Mouse (Mus musculus) retina, postnatal 1 day (tissue): ENCODE results near the gene Zfp853.
A peak's percentile ranks its signal among the peaks of the same experiment; 100 is the strongest.

Experiments used
- DNase-seq: peaks from one replicate; pipeline ENCODE4 v3.0.0-alpha.2; 2012

Zfp853 gene

DNA sequence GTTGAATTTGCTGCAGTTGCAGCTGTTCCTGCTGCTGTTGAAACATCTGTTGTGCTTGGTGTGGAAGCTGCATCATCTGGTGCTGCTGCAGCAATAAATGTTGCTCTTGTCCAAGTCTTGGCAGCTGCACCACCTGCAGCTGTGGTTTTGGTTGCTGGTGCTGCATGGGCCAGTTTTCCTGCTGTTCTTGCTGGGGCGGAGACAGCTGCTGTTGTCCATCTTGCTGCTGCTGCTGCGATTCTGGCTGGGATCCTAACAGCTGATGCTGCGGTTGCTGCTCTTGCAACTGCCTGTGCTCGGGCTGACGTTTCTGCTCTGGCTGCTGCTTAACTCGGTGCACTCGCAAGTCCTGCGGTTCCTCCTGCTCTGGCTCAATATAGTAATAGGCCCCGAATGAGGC is 4.1 kb downstream of the Zfp853 start:
- DNase-seq = no peak

DNA sequence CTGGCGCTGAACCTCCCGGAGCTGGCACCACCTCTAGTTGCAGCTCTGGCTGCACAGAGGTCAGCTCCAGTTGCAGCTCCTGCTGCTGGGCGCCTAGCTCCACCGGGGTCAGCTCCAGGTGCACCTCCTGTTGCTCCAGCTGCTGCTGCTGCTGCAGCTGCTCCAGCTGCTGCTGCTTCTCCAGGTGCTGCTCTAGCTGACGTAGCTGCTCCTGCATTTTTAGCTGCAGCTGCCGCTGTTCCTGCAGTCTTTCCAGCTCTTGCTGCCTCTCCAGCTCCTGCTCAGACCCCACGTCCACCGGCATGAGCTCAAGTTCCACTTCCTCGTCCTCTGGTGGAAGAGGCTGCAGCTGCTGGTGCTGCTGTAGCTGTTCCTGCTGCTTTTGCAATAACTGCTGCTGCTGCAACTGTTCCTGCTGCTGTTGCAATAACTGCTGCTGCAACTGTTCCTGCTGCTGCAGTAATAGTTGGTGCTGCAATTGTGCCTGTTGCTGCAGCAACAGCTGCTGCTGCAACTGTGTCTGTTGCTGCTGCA is 5.0 kb downstream of the Zfp853 start:
- DNase-seq = no peak

DNA sequence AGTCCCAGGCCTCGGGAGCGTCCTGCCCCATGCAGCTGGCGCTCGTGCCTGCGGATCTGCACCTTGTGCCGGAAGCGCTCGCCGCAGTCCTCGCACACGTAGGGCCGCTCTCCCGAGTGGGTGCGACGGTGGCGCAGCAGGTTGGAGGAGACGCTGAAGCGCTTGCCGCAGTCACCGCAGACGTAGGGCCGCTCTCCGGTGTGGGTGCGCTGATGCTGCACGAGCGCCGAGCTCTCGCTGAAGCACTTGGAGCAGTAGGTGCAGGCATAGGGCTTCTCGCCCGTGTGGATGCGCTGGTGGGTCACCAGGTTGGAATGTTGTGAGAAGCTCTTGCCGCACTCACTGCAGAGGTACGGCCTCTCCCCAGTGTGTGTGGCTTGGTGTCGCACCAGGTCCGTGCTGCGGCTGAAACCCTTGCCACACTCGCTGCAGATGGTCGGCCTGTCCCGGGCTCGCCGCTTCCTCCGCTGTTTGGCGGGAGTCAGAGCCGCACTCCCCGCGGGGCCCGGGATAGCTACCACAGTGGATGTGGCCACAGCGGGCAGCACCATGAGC is 5.6 kb downstream of the Zfp853 start:
- DNase-seq = peak; percentile 32

DNA sequence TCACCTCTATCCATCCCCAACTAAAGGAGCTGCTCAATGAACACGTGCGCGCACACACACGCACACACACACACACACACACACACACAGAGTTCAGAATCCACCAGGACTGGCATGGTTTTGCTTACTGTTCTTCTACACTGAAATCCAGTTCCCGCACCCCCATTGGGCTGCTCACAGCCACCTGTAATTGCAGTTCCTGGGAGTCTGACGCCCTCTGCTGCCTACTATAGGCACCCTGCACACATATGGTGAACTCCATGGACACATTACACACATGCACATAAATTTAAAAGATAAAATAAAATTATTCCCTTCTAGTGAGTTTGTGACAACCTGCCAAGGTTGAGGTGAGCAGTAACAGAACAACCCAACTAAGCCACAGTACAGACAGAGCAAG is 8.7 kb downstream of the Zfp853 start:
- no peak for DNase-seq

DNA sequence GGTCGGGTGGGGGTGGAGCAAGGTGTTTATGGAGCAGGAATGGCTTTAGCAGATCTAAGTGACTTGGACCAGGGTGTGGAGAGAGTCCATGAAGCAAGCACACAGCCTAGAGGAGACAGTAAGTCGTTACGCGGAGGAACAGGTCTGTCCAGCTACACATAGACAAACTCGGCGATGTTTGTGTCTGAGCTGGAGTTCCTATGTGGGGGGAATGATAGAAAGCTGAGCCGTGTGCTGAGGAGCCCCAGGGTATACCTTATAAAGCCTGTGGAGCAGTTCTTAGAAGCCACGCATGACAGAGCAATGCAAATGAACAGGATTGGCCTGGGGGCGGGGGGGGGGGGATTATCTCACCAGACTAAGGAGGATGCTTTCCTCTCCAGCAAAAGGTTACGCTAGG is 14.2 kb downstream of the Zfp853 start:
- DNase-seq = peak; percentile 41

DNA sequence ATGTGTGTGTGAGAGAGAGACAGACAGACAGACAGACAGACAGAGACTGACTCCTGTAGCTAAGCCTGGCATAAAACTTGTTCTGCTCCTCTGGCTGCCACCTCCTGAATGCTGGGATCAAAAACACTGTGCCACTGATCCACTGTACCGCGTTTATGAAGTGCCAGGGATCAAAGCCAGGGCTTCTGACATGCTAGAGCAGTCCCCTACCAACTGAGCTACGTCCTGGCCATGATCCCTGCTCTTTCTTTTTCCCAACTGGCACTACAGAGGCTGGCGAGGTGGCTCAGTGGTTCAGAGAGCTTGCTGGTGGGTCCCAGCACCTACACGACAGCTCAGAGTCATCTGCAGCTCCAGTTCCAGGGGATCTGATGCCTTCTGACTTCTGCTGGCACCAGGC is 17.7 kb downstream of the Zfp853 start:
- DNase-seq = no peak

DNA sequence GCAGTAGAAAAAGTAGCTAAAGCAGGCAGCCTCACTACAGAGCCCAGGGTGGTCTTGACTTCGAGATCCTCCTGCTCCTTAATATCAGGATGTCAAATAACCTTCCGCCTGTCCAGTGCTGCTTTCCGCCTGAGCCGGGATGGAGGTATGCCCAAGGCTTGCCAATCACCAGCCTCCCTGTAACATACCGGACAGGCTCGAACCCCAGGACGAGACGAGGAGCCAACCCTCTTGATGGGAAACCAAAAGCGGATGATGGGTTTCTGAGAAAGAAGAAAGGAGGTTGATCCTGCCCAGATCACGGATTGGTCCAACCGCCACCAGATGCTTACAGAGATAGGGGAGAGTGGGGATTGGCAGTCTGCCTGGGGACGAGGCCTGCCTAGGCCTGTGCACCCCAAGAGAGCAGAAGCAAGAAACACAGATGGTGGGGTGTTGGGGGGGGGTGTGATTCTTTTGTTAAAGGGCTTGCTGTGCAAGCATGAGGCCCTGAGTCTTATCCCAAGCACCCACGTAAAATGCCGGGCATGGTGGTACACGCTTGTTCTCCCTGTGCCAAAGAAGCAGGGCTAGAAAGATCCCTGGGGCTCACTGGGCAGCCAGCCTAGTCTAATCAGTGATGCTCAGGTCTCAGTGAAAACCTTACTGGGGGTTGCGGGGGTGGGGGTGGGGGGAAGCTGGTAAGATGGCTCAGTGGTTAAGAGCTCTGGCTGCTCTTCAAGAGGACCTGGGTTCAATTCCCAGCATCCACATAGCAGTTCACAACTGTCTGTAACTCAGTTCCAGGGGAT is 20.7 kb downstream of the Zfp853 start:
- DNase-seq = no peak

DNA sequence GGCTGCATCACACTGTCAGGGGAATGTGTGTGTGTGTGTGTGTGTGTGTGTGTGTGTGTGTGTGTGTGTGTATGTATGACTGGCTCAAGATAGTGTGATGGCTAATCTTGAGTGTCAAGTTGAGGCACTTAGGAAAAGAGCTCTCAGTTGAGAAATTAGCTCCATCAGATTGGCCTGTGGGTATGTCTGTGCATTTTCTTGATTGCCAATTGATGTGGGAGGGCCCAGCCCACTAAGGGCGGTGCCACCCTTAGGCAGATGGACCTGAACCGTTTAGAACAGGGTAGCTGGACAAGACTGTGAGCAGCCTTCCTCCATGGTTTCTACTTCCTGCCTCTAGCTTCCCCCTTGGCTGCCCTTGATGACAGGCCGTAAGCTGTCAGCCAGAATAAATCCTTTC is 21.3 kb downstream of the Zfp853 start:
- no peak for DNase-seq

DNA sequence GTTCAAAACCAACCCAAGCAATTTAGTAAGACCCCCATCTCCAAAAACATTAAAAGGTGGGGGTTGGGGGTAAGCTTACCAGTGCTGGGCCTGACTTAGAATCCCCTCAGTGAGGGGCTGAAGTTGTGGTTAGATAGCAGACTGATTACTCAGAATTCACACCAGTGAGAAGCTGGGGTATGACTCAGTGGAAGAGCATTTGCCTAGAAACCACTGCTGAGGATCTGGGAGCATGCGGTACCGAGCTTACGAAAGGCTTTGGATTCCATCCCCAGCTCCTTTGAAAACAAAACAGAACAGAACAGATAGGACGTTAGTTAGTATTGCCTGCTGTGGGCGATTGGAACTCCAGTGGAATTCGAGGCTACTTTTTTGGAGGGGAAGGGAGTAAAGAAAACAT is 21.8 kb downstream of the Zfp853 start:
- no peak for DNase-seq

DNA sequence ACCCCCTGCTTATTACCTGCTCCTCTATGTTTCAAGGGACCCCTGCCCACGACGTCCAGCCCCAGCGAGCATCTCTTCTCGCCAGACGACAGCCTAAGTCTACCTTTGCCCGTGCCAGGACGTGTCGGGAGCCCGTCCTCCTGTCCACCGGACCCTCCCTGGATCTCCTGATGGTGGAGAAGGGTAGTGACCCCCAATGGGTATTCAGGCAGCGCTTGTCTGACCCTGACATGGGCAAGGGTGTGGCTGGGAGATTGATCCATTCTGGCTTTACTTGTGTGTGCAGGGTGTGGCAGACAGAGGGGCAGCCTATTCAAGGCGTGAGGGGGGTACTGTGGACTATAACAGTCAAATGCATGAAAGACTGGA is 23.3 kb downstream of the Zfp853 start:
- DNase-seq = no peak

DNA sequence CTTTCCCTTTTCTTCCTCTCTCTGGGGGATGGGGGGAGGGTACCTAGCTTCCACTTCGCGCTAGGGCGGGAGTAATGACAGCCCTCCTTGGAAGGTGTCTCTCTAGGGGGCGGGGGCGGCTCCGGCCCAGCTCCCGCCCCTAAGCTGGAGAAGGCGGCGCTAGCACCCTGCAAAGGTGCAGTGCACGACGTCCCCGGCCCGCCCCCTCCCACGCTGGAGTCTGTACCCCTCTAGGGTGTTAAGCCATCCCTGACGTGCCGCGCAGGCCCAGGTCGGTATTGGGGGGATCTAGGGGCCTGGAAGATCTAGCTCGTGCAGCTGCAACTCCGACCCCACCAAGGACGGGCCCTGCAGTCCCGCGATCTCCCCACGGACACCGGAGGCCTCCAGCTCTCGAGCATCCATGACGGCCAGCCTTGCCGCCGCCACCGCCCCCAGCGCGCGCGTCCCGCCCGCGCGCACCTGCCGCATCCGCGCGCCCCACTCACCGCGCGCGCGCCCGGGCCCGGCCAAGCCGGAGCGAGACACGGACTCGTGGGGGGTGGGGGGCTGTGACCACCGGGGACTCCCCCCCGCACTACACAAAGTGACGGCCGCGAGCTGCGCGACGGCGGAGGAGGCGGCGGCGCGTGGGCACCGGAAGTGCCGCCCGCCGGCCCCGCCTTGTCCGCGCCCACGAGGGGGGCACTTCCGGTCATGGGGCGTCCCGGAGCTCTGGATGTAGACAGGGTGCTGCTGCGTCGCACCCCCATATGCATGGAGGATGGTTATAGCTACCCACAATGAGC is 23.9 kb downstream of the Zfp853 start, which contains the start of gene Zfp316:
Gene Zfp316 (minus strand): TSS at position 660 of the 788 bp plus-strand sequence.
- DNase-seq = peak; percentile 84

DNA sequence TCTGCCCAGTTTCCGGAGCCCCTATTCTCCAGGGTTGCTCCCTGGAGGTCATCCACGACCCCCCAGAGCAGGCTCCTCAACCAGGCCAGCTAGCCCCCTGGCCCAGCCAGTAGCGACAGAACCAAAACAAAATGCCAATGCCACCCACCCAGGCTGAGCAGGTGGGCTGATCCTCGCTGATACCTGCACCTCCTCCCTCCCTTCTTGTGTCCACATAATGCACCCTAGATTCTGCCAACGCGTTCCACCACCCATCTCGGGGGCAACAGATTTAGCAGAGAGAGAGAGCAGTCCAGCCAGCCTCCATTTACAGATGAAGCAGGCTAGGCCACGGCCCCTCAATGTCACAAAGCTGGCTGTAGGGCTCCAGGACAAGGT is 24.4 kb downstream of the Zfp853 start:
- DNase-seq = no peak

DNA sequence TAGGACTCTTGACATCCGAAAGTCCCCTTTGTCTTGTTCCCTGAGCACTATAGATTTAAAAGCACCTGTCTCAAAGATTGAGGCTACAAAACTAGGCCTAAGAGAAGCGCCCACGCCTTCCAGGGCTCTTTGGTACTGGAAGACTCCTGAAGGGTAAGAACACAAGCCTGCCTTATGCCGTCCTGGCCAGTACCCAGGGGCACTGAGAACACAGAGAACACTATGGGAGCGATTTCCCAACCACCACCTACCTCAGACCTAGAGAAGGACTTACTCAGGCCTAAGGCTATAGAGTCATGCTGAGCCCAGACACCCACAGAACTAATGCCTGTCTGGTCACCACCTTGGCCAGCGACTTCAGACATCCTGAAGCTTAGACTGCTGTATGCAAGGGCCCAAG is 26.6 kb downstream of the Zfp853 start:
- DNase-seq = no peak

DNA sequence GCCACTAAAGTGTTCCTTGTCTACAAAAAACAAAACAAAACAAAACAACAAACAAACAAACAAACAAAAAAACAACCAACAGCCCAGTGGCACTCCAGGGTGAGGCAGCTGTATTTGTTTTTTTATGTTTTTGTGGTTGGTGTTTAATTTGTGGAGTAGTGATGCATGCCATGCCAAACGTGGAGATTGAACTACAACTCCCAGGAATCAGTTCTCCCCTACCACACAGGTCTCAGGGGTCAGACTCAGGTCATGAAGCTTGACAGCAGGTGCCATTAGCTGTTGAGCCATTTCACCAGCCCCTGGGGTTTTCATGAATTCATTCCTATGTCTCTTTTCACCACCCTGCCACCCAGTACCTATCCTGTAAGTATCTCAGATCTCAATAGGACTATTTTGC is 28.0 kb downstream of the Zfp853 start:
- no peak for DNase-seq

DNA sequence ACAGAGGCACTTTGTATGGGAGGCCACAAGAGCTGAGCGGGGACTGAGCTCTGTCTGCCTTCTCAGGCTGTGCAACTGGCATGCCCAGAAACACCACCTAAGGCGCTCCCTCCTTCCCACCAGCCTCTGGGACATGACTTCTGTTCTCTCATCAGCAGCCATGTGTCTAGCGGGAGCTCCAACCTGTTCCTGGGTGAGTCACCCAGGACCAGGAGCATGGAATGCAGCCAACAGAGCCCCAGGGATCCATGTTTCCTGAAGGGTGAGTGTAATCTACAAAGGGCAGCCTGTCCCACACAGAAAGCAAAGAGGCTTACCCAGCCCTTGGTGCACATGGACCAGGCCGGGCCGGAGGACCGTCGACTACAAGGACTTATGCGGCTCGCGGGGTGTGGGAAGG is 28.7 kb downstream of the Zfp853 start:
- no peak for DNase-seq

DNA sequence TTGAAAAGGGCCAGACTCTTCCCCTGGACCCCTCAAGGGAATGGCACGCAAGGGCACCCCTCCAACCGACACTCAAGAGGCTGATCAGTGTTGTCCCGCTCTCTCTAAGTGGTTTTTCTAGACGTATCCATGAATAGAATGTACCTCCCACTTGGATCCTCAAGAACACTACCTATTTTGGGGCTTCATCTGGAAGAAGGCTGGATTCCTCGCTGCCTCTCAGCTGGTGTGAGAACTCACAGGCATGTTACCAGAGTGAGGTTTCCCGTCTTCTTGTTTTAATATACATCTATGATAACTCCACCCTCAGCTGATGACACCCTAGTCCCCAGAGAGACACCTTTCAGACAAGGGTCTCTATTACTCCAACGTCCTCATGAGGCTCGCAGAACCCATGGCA is 31.8 kb downstream of the Zfp853 start:
- DNase-seq = no peak

DNA sequence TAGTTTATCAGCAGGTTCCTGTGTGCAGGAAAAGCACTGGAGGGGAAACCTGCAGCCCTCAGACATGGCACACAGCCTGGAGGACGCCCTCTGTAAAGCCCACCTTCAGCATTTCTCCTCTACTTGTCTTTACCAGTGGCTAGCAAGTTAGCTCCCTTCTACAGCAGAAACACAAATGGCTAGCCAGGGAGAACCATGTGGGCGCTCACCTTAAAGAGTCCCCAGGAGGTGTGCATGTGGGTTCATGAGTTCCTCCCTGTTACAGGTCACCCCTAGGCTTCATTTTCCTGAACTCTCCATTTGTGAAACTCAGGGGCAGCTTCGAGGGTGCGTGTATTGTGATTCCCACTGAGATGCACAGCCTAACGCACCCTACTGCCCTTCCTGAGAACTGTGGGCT is 37.6 kb downstream of the Zfp853 start:
- DNase-seq = no peak

DNA sequence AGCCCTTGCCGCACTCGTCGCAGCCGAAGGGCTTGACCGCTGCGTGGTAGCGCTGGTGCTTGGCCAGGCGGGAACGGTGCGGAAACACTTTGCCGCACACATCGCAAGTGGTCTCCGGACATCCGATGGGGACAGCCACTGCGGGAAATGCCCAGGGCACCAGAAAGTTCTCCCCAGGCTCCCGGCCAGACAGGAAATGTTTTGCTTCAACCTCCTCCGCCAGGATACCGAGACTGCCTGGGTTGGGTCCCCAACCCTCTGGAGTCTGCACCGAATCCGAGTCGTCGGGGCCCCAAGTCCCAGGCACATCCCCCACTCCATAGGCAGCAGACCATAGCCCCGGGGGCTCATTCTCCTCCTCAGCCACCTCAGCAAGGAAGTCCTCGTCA is 38.3 kb downstream of the Zfp853 start:
- no peak for DNase-seq

DNA sequence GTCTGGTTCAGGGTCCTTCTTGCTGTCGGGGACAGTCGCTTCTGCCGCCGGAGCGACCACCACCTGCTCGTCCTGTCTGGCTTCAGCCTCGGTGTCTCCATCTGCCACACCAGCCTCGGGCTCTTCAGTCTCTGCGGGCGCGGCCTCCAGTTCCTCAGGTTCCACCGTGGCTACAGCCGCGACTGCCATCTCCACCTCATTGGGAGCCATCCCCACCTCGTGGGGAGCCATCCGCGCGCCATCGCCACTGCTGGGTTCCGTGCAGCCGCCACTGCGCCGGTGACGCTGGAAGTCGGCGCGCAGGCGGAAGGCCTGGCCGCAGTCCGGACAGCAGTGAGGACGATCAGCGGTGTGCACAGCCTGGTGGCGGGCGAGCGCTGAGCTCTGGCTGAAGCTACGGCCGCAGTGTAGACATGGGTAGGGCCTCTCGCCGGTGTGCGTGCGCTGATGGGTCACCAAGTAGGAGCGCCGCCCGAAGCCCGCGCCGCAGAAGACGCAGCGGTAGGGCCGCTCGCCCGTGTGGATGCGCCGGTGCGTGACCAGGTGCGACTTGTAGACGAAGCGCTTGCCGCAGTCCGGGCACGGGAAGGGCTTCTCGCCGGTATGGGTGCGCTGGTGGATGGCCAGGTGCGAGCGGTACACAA is 38.8 kb downstream of the Zfp853 start:
- DNase-seq = no peak

DNA sequence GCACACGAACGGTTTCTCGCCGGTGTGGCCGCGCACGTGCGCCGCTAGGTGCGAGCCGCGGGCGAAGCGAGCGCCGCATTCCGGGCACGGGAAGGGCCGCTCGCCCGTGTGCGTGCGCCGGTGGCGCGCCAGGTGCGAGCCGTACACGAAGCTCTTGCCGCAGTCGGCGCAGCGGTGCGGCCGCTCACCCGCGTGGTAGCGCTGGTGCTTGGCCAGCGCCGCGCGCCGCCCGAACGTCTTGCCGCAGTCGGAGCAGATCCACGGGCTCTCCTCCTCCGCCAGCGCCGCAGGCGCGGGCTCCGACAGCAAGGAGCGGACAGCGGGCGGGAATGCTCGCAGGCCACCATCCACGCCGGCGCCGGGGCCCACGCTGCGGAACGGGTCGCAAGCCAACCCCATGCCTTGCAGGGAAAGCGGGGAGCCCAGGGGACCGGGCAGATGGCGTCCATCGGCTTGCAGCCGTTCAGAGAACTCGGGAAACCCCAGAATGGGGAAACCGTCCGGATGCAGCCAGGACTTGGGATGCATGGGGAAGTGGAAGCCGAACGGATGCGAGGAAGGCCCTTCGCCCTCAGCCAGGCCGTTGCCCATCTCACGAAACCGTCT is 39.4 kb downstream of the Zfp853 start:
- peak; percentile 54 for DNase-seq

DNA sequence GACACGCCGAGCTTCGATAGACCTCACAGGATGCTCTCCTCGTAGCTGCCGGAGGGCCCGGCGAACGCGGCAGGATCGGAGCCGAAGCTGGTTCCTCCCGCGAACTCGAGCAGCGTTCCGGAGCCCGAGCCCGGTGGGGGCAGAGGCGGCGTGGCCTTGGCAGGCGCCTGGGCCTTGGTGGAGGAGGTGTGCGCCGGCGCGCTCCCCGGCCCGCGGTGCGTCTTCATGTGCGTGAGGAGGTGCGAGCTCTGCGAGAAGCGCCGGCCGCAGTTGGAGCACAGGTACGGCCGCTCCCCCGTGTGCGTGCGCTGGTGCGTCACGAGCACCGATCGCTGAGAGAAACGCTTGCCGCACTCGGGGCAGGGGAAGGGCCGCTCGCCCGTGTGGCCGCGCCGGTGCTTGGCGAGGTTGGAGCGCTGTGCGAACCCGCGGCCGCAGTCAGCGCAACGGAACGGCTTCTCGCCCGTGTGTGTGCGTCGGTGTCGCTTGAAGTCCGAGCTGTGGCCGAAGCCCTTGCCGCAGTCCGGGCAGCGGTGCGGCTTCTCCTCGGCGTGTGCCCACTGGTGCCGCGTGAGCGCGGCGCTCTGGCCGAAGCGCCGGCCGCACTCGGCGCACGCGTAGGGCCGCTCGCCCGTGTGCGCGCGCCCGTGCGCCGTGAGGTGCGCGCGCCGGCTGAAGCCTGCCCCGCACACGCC is 40.1 kb downstream of the Zfp853 start:
- DNase-seq = peak; percentile 53

DNA sequence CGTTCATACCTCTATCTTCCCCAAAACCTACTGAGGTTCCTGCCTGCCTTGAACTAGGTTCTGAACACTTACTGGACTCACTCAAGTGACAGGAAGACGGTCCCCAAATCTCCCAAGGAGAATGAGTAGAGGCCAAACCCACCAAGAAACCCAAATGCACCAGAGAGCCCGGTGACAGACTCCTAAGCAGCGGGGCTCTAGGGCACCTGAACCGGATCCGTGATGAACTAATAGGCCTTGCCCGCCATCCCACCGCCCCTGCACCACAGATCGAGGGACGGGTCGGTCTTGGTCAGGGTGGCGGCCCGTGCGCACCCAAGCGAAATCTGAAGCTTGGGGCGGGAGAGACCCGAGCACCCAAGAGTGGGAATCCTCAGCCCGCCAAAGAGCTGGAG is 40.6 kb downstream of the Zfp853 start:
- no peak for DNase-seq
